Mouse (Mus musculus) thymus, adult 2 months (tissue): ENCODE measurements around the gene Fam214a.

Experiments used
- CTCF ChIP-seq: fragments of 200-500 bp; IDR thresholded peaks from 2 replicates; pipeline ENCODE4 v1.5.1; 2012; ENCODE audit warnings: mild to moderate bottlenecking, control low read depth, low read length, moderate library complexity, borderline replicate concordance; ENCODE audit not compliant: control insufficient read depth, poor library complexity, insufficient read depth; ENCODE audit errors: extremely low read depth
- POLR2A ChIP-seq: fragments of 200-500 bp; IDR thresholded peaks from 2 replicates; pipeline ENCODE4 v1.6.1; 2012; ENCODE audit warnings: mild to moderate bottlenecking, low read length, control low read depth, moderate library complexity; ENCODE audit not compliant: control insufficient read depth, poor library complexity, insufficient read depth; ENCODE audit errors: extremely low read depth

DNA sequence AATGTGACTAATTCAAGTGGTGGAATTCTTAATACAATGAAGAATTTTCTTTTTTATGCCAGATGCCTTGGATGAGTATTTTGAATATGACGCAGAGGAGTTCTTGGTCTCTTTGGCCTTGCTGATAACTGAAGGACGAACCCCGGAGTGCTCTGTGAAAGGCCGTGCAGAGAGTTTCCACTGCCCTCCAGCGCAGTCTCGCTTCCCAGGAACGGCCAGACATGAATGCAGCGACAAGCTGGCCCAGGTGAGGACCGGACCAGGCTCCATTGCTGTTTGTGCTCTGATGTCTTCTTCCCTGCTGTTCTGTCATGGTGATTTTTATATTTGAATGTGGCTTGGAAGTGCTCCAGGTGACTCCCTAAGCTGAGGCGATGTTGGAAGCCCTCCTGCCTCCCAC lies 51.5 kb downstream of the Fam214a start:
- TF ChIP-seq POLR2A, result no peak
- TF ChIP-seq CTCF, result no peak
